Comparison of ENCODE assay signal across 8 mouse cellular contexts in genomic region chr6:124839805-124840204, GRCm38 (mm10). TPM values are rescaled to one million over a fixed set of nuclear protein-coding genes. Genes with fewer than 3 reads are reported as not detected.
DNase-seq lines count a peak whose midpoint lies in the region; ATAC-seq and TF ChIP-seq lines count a peak whose summit lies in the region.

No protein-coding gene starts in this region.

- peak overlapping the region; percentile 14 for H3K4me2 ChIP-seq in liver, embryonic 11.5 days
- no peak overlapping the region for H3K4me2 ChIP-seq in liver, embryonic 12.5 days
- no peak overlapping the region for H3K4me2 ChIP-seq in hindbrain, postnatal 0 days (ENCODE audit: low read depth, low read length)
- no peak overlapping the region for H3K4me2 ChIP-seq in stomach, embryonic 14.5 days (replicated peaks; ENCODE audit: low read depth, low read length)

- WGBS in liver, embryonic 11.5 days = 11% methylated on average over 8 of the region's 8 CpGs
- 21% methylated on average over 8 of the region's 8 CpGs for WGBS in liver, embryonic 12.5 days (ENCODE audit: insufficient replicate concordance)
- WGBS in hindbrain, postnatal 0 days = 11% methylated on average over 8 of the region's 8 CpGs
- 10% methylated on average over 8 of the region's 8 CpGs for WGBS in stomach, embryonic 14.5 days

- peak overlapping the region; percentile 25 for H3K9ac ChIP-seq in liver, embryonic 11.5 days (ENCODE audit: low read depth, low read length)
- H3K9ac ChIP-seq in liver, embryonic 12.5 days = no peak overlapping the region
- 0 out of 2 replicates have a peak overlapping the region, but pooled peaks have one; percentile 17 for H3K9ac ChIP-seq in hindbrain, postnatal 0 days (replicated peaks; ENCODE audit: low read length)
- no peak overlapping the region; the same call in 1 of the 2 replicates for H3K9ac ChIP-seq in stomach, embryonic 14.5 days (replicated peaks; ENCODE audit: low read depth, low read length)

- no peak overlapping the region for H3K27ac ChIP-seq in liver, embryonic 11.5 days (ENCODE audit: low read depth, low read length)
- no peak overlapping the region for H3K27ac ChIP-seq in liver, embryonic 12.5 days
- H3K27ac ChIP-seq in hindbrain, postnatal 0 days = peak overlapping the region; percentile 51
- no peak overlapping the region for H3K27ac ChIP-seq in stomach, embryonic 14.5 days (ENCODE audit: low read length)

- no peaks in the 10 kb centered on the region for H3K9me3 ChIP-seq in liver, embryonic 11.5 days (ENCODE audit: control insufficient read depth, low read length)
- H3K9me3 ChIP-seq in liver, embryonic 12.5 days (replicated peaks) = no peaks in the 10 kb centered on the region
- H3K9me3 ChIP-seq in hindbrain, postnatal 0 days (ENCODE audit: low read length) = no peaks in the 10 kb centered on the region
- no peaks in the 10 kb centered on the region for H3K9me3 ChIP-seq in stomach, embryonic 14.5 days (ENCODE audit: control insufficient read depth, low read depth, low read length)

- H3K27me3 ChIP-seq in liver, embryonic 11.5 days (replicated peaks; ENCODE audit: control insufficient read depth, insufficient read depth, low read length) = no peaks in the 10 kb centered on the region; the same call in 1 of the 2 replicates
- peaks cover 18% of the 10 kb centered on the region for H3K27me3 ChIP-seq in liver, embryonic 12.5 days (replicated peaks)
- no peaks in the 10 kb centered on the region for H3K27me3 ChIP-seq in hindbrain, postnatal 0 days (ENCODE audit: insufficient read depth, low read length)
- no peaks in the 10 kb centered on the region for H3K27me3 ChIP-seq in stomach, embryonic 14.5 days (ENCODE audit: control insufficient read depth, insufficient read depth, low read length)

- TF ChIP-seq CTCF in hindbrain, postnatal 0 days (IDR thresholded peaks at IDR 0.05; ENCODE audit: low read depth) = no peak

- no peaks in the 10 kb centered on the region; the same call in none of the 2 replicates for H3K36me3 ChIP-seq in liver, embryonic 11.5 days (ENCODE audit: control insufficient read depth, insufficient read depth, low read length)
- H3K36me3 ChIP-seq in liver, embryonic 12.5 days = peaks cover 9% of the 10 kb centered on the region
- H3K36me3 ChIP-seq in hindbrain, postnatal 0 days (ENCODE audit: insufficient read depth, low read length) = peaks cover 8% of the 10 kb centered on the region
- no peaks in the 10 kb centered on the region; the same call in 1 of the 2 replicates for H3K36me3 ChIP-seq in stomach, embryonic 14.5 days (ENCODE audit: control insufficient read depth, insufficient read depth, low read length)

- H3K4me3 ChIP-seq in liver, embryonic 11.5 days (ENCODE audit: low read depth, low read length) = no peak overlapping the region
- no peak overlapping the region for H3K4me3 ChIP-seq in liver, embryonic 12.5 days
- no peak overlapping the region for H3K4me3 ChIP-seq in hindbrain, postnatal 0 days (ENCODE audit: low read length)
- H3K4me3 ChIP-seq in stomach, embryonic 14.5 days (ENCODE audit: low read depth, low read length) = no peak overlapping the region

- ATAC-seq in liver, embryonic 11.5 days (replicated peaks; ENCODE audit: low FRiP score) = no peak
- ATAC-seq in liver, embryonic 12.5 days = no peak
- ATAC-seq in hindbrain, postnatal 0 days = peak; percentile 43
- ATAC-seq in stomach, embryonic 14.5 days (ENCODE audit: insufficient number of reproducible peaks, insufficient read depth, low FRiP score, low read depth) = 0 out of 2 replicates have a peak, but pooled peaks have one; percentile 2

- H3K4me1 ChIP-seq in liver, embryonic 11.5 days (replicated peaks; ENCODE audit: control insufficient read depth, insufficient read depth, low read length) = peaks cover 10% of the 10 kb centered on the region
- H3K4me1 ChIP-seq in liver, embryonic 12.5 days = peaks cover 18% of the 10 kb centered on the region
- H3K4me1 ChIP-seq in hindbrain, postnatal 0 days (ENCODE audit: insufficient read depth, low read length) = no peaks in the 10 kb centered on the region
- H3K4me1 ChIP-seq in stomach, embryonic 14.5 days (ENCODE audit: control insufficient read depth, insufficient read depth, low read length) = peaks cover 18% of the 10 kb centered on the region

- DNase-seq in liver, embryonic 11.5 days (ENCODE audit: low spot score) = no peak
- peak; percentile 20 to 65 for DNase-seq in gastrocnemius, adult 8-10 months (ENCODE audit: low spot score in 2 of 2)
- peak; percentile 6 for DNase-seq in hindbrain, postnatal 0 days (ENCODE audit: low spot score)
- no peak for DNase-seq in right cerebral cortex, postnatal 25 days
- DNase-seq in c-Kit-positive CD71-positive TER-119-positive erythroid progenitor cells, embryonic 14.5 days (ENCODE audit: low spot score) = no peak
- no peak for DNase-seq in T-cell, adult 2 months (ENCODE audit: low spot score)

RNA-seq across cellular contexts. Expression of gene Gnb3, which starts 0.3 kb away (rescaled TPM):
- polyA plus RNA-seq in liver, embryonic 11.5 days (2014; fragmentation: Nextera tagmentation; extraction: Ambion mirVana) = 0.29 and 0.74 TPM in 2 replicates
- polyA plus RNA-seq in liver, embryonic 12.5 days (2016; fragmentation: Nextera tagmentation; extraction: Ambion mirVana) = 0.29 and 0.43 TPM in 2 replicates
- 1 to 10 TPM in 2 of 4 experiments, under 1 TPM in 2; 0.70 to 1.1 (median 1.0) TPM for total RNA-seq in gastrocnemius, adult 8-10 months (2022)
- total RNA-seq in hindbrain, postnatal 0 days (2014; rRNA removed) = 0.68 and 0.72 TPM in 2 replicates
- 1.6 and 2.2 TPM in 2 replicates for polyA plus RNA-seq in hindbrain, postnatal 0 days (2015; fragmentation: Nextera tagmentation; extraction: Ambion mirVana)
- polyA plus RNA-seq in stomach, embryonic 14.5 days (2014; fragmentation: Nextera tagmentation; extraction: Ambion mirVana) = 1.4 and 1.5 TPM in 2 replicates

RNA-seq across cellular contexts. Expression of gene Cdca3, which starts 10.5 kb away (rescaled TPM):
- polyA plus RNA-seq in liver, embryonic 11.5 days (2014; fragmentation: Nextera tagmentation; extraction: Ambion mirVana) = 223 and 224 TPM in 2 replicates
- polyA plus RNA-seq in liver, embryonic 12.5 days (2016; fragmentation: Nextera tagmentation; extraction: Ambion mirVana) = 193 TPM in 2 replicates
- total RNA-seq in gastrocnemius, adult 8-10 months (2022) = under 1 TPM; 0.31 to 0.51 (median 0.37) TPM
- total RNA-seq in hindbrain, postnatal 0 days (2014; rRNA removed) = 34.7 and 39.9 TPM in 2 replicates
- 40.9 and 47.3 TPM in 2 replicates for polyA plus RNA-seq in hindbrain, postnatal 0 days (2015; fragmentation: Nextera tagmentation; extraction: Ambion mirVana)
- polyA plus RNA-seq in stomach, embryonic 14.5 days (2014; fragmentation: Nextera tagmentation; extraction: Ambion mirVana) = 151 and 163 TPM in 2 replicates

RNA-seq across cellular contexts. Expression of gene Usp5, which starts 10.5 kb away (rescaled TPM):
- 115 and 118 TPM in 2 replicates for polyA plus RNA-seq in liver, embryonic 11.5 days (2014; fragmentation: Nextera tagmentation; extraction: Ambion mirVana)
- 87.5 and 94.1 TPM in 2 replicates for polyA plus RNA-seq in liver, embryonic 12.5 days (2016; fragmentation: Nextera tagmentation; extraction: Ambion mirVana)
- 10 to 100 TPM; 44.3 to 48.1 (median 45.2) TPM for total RNA-seq in gastrocnemius, adult 8-10 months (2022)
- 222 and 233 TPM in 2 replicates for total RNA-seq in hindbrain, postnatal 0 days (2014; rRNA removed)
- polyA plus RNA-seq in hindbrain, postnatal 0 days (2015; fragmentation: Nextera tagmentation; extraction: Ambion mirVana) = 182 and 189 TPM in 2 replicates
- 121 and 123 TPM in 2 replicates for polyA plus RNA-seq in stomach, embryonic 14.5 days (2014; fragmentation: Nextera tagmentation; extraction: Ambion mirVana)

RNA-seq across cellular contexts. Expression of gene P3h3, which starts 17.7 kb away (rescaled TPM):
- 8.6 and 11.3 TPM in 2 replicates for polyA plus RNA-seq in liver, embryonic 11.5 days (2014; fragmentation: Nextera tagmentation; extraction: Ambion mirVana)
- polyA plus RNA-seq in liver, embryonic 12.5 days (2016; fragmentation: Nextera tagmentation; extraction: Ambion mirVana) = 5.0 and 5.5 TPM in 2 replicates
- 1 to 10 TPM; 2.0 to 4.5 (median 3.3) TPM for total RNA-seq in gastrocnemius, adult 8-10 months (2022)
- 71.3 and 79.5 TPM in 2 replicates for total RNA-seq in hindbrain, postnatal 0 days (2014; rRNA removed)
- 11.3 and 12.0 TPM in 2 replicates for polyA plus RNA-seq in hindbrain, postnatal 0 days (2015; fragmentation: Nextera tagmentation; extraction: Ambion mirVana)
- 43.2 and 43.9 TPM in 2 replicates for polyA plus RNA-seq in stomach, embryonic 14.5 days (2014; fragmentation: Nextera tagmentation; extraction: Ambion mirVana)

RNA-seq across cellular contexts. Expression of gene Gpr162, which starts 24.0 kb away (rescaled TPM):
- polyA plus RNA-seq in liver, embryonic 11.5 days (2014; fragmentation: Nextera tagmentation; extraction: Ambion mirVana) = 0.17 and 0.32 TPM in 2 replicates
- polyA plus RNA-seq in liver, embryonic 12.5 days (2016; fragmentation: Nextera tagmentation; extraction: Ambion mirVana) = 0.08 and 0.17 TPM in 2 replicates
- not detected for total RNA-seq in gastrocnemius, adult 8-10 months (2022)
- total RNA-seq in hindbrain, postnatal 0 days (2014; rRNA removed) = 193 and 194 TPM in 2 replicates
- 30.1 and 31.9 TPM in 2 replicates for polyA plus RNA-seq in hindbrain, postnatal 0 days (2015; fragmentation: Nextera tagmentation; extraction: Ambion mirVana)
- 0.91 and 1.0 TPM in 2 replicates for polyA plus RNA-seq in stomach, embryonic 14.5 days (2014; fragmentation: Nextera tagmentation; extraction: Ambion mirVana)

Comparison
In these comparisons a context has a peak if more than half of its experiments do, and no peak if none do; other contexts are left out.
1. H3K9ac ChIP-seq: peak in liver, embryonic 11.5 days (single experiment) and hindbrain, postnatal 0 days (single experiment); none in liver, embryonic 12.5 days (single experiment) and stomach, embryonic 14.5 days (single experiment).
2. ATAC-seq: peak in hindbrain, postnatal 0 days (single experiment) and stomach, embryonic 14.5 days (single experiment); none in liver, embryonic 11.5 days (single experiment) and liver, embryonic 12.5 days (single experiment).
3. DNase-seq: peak in gastrocnemius, adult 8-10 months (2 of 2) and hindbrain, postnatal 0 days (single experiment); none in liver, embryonic 11.5 days (single experiment), right cerebral cortex, postnatal 25 days (single experiment), c-Kit-positive CD71-positive TER-119-positive erythroid progenitor cells, embryonic 14.5 days (single experiment) and T-cell, adult 2 months (single experiment).